Mouse (Mus musculus): Measurements from ENCODE around the gene Mybphl.

The Mybphl gene

DNA sequence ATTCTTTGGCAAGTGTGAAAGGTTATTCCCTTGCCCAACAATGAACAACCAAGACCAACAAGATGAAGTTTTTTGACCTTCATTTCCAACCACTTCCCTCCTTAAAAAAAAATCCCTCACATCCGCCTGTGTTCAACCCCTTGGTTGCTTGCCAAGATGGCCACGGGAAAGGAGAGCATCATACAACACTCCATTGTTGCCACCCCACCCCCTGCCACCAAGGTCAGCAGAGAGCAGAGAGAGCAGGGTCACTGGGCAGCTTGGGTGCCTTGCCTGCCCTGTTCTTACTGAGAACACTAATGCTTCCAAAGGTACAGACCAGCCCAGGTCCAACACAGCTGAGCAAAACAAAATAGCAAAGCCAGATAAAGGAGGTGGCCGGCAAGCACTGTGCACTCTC lies 7.6 kb downstream of the Mybphl start:
- DNase-seq (ENCODE audit: low read depth, low spot score): no peak

DNA sequence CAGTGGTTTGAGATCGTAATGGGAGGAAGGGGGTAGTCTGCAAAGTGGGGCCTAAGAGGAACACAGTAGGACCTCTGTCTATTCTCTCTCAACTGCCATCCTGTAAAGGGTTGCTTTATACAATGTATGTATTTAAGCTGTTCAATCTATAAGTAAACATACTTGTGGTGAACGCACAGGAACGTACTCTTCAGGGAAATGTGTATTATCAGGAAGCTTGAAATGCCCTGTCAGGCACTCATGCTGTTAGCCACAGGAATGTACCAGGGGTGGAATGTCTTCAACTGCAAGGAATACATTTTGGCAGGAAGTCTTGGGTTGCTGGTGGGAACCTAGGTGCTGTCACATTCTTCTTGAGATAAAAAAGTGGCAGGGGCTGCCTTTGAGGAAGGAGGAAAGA lies 8.0 kb downstream of the Mybphl start:
- no peak for DNase-seq (ENCODE audit: low read depth, low spot score)

DNA sequence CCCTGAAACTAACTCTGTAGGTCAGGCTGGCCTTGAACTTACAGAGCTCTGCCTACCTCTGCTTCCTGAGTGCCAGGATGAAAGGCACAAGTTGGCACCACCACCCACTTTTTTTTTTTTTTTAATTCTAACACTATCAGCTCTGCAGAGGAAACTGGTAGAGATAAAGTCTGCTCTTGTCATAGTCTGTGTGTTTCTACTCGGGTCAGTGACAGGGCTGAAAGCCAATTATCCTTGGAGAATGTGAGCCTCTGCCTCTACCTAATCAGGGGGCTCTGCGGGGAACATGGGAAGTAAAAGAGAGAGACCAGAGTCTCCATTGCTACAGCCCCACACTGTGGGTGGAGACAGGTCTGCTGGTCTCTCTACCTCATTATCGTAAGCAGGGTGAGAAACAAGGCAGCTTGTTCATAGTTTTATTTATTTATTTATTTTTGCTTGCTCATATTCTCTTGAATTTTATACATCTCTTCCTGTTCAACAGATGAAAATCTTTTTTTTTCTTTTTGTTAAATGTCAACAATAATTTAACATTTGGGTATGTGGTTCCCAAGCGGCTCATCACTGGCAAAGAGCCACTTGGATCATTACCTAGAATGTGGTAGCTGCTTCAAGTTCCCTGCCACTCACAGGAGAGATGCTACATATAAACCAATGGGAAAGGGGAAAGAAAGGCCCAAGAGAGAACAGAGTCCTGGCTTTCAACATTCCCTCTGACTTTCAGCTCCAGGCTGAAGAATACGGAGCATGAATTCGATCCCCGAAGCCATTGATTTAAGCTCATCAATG lies 14.4 kb downstream of the Mybphl start:
- DNase-seq (ENCODE audit: low read depth, low spot score): no peak

DNA sequence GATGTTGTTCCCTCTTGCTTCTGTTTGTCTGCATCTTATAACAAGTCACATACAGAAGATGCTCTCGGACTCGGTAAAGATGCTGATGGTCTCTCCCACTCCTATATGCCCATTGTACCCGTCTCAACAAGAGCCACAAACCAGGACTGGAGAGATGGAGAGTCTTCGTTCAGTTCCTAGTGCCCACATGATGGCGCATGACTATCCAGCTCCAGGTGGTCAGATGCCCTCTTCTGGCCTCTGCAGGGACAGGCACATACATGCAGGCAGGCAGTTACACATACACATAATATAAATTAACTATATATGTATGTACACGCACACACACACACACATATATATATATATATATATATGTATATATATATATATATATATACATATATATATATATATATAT lies 16.0 kb downstream of the Mybphl start:
- peak; percentile 42 for DNase-seq (ENCODE audit: low read depth, low spot score)

DNA sequence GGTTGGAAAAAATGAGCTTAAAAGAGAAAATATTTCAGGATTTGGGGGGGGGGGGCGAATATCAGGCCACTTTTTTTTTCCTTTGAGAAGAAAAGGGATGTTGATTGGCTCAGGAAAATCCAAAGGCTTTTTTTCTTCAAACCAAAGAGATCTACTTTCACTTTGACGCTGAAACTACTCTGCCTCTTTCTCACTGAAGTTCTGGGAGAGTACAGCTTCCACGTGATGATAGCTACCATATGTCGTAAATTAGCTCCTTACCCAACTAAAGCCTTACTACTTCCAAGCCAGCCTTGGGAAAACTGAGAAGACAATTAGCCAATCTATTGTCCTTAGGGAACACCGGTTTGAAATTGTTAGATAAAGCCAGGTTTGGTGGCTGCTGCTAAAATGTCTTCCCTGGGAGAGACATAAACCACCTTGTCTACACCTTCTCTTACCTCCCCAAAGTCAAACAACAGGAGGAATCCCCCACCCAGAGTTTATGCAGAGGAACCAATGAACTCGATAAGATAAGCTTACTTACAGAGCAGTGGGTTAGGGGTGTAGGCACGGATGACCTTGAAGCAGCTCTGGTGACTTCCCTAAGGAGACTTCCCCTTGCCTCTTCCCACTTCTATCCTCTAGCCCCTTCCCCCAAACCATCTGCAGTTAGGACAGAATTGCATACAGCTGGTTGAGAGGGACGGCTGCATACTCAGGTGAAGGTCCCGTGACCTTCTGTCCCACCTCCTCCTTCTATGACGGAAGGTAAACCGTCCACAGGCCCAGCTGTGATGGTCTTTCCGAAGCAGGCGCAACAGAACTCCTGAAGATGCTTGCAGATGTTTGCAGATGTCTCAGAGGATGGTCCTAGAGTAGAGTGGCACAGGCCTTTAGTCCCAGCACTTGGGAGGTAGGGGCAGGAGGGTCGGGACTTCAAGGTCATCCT lies 17.5 kb downstream of the Mybphl start:
- peak; percentile 45 for DNase-seq (ENCODE audit: low read depth, low spot score)

DNA sequence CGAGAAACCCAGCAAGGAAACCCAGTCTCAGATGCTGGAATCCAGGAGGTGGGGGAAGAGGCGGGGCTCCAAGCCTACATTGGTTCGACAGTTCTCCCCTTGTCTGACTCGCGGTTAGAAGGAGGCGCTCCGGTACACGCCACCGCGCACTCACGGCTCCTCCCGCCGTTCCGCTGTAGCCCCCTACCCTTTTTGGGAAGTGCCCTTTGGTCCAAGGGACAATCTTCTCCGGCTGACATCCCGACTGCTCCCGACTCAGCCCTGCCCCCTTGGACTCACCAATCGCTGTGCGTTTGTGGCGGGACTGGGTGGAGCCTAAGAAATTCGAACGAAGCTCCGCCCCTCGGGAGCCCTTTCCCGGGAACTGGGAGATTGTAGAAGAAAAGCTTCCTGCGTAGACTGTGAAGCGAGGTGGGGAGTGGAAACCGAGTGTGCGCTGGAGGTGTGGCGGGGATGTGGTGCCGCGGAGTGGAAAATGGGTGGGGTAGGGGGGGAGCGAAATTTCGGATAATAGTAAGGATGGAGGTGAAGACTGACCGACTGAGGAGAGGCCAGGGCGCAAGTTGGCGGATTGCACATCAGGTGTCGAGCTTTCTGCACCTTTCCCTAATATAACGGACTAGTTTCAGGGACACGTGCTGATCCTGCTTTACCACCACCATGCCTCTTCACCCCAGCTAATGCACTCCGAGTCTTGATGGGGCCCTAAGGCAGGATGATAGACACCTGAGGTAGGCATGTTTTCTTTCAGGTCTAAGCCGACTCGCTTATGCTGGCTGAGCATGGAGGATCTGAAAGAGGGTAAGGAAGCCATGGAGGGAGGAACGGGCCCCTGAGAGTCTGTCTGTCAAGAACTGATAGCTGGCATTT lies 19.0 kb downstream of the Mybphl start, which contains the start of gene Psrc1:
Gene Psrc1 (plus strand): TSS at position 355 of the 870 bp plus-strand sequence.
- DNase-seq (ENCODE audit: low read depth, low spot score): peak; percentile 68

DNA sequence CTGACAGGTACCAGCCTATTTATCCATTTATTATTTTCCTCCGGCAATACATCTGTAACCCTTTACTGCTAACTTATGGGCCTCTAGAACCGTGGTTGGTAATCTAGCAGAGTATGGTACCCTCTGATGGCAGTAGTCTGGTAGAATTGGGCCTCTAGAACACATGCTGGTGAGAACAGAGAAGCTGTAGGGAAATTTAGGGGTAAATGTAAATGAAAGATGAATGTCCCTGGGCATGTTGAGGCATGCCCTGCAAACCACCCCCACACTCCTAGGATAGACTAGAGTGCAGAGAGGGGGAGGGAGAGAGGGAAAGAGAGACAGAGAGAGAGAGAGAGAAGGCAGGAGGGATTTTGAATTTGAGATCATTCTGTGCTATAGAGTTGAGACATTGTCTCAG lies 19.7 kb downstream of the Mybphl start:
- no peak for DNase-seq (ENCODE audit: low read depth, low spot score)

DNA sequence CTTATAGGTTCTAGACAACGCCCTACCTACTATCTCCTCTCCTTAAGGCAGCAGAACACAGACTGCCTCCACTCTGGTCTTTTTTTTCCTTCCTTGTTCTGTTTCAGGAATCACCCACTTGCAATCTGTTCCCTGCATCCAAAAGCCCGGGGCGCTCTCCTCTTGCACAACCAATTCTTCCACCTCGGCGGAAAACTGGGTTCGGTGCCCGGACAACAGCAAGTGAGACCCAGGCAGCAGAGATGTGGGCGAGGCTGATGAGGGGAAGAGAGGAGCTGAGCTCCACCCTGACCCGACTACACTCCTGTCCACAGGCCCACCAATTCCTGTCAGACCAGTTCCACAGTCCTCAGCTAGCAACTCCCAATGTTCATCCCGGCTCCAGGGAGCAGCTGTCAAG lies 21.5 kb downstream of the Mybphl start:
- no peak for DNase-seq (ENCODE audit: low read depth, low spot score)

DNA sequence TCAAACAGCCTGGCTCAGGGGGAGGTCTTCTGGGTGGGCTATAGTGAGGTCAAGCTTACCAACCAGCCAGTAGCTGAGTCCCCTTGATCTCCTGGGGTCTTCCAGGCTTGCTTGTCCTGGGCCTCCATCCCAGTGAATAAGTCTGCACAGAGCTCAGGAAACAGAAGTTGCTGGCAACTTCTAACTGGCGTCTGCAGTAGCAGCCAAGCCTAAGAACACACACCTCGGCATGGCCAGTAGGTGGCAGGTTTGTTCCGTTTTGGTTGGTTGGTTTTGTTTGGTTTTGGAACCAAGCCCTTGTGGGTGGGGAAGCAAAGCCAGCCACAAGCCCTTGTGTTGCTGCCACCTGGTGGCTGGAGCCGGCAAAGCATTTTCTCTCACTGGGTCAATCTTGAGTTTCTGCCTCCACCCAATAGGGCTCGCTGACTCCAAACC lies 24.4 kb downstream of the Mybphl start:
- DNase-seq (ENCODE audit: low read depth, low spot score): peak; percentile 97

DNA sequence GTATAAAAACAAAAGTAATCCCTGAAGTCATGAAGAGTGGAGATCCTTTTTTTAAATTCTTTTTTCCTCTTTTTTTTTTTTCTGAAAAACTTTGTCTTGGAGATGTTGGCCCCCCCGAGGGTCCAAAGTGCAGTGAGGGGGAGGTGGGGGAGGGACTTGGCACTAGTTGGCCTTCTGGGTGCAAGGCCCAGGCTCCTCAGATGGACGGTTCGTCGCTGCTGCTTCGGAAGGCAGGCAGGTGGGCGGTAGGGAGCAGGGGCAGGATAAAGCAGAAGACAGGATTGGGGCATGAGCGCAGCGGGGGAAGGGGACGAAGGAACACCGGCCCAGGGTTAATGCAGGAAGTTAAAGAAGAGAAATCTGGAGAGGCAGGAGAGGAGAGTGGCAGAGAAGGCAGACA lies 27.6 kb downstream of the Mybphl start:
- no peak for DNase-seq (ENCODE audit: low read depth, low spot score)

DNA sequence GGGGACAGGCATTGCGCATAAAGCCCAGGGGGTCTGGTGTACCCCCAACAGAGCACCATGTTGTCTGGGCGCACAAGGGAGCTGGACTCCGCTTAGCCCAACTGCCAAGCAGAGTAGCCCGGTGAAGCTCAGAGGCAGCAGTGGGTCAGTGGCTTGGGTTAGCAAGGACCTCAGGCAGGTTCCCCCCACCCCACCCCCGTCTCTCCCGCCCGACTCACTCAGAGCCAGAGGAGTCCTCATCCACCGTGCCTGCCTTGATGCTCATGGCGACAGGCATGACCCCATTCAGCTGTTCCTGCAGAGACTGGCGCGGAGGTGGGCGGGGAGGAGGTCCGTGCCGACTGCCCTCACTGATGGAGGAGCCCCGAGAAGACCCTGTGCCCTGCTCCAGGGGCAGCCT lies 28.1 kb downstream of the Mybphl start:
- no peak for DNase-seq (ENCODE audit: low read depth, low spot score)

DNA sequence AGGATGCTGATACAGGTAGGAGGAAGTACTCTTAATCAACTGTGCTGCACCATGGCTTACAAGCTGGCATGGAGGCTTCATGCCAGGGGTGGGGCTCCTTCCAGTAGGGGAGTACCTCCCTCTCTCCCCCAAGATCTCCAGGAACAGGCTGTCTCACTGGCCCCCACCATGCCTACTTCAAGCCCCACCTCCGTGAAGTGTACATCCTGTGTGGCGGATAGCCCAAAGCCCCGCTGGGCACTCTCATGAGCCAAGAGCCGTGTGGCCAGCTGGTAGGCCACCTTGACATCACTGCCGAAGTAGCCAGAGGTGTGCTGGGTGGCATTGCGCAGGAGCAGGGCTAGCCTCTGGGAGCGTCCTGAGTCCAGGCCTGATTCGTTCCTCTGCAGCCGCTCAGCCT lies 33.6 kb downstream of the Mybphl start:
- no peak for DNase-seq (ENCODE audit: low read depth, low spot score)

DNA sequence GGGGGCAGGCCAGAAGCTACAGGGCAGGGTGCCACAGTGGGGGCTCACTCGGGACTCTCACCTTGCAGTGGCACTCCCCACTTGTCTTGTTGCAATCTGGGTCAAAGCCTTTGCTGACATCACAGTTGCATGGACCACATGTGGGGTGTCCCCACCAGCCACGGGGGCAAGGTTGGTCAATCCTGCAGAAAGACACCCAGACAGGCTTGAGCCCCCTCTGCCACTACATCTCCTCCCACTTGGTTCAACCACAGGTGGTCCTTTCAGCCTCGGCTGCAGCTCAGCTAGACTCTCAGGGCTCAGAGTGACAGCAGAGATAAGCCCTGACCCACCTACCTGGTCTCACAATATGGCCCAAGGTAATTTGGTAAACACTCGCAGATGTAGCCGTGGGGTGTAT lies 35.7 kb downstream of the Mybphl start:
- DNase-seq (ENCODE audit: low read depth, low spot score): no peak

DNA sequence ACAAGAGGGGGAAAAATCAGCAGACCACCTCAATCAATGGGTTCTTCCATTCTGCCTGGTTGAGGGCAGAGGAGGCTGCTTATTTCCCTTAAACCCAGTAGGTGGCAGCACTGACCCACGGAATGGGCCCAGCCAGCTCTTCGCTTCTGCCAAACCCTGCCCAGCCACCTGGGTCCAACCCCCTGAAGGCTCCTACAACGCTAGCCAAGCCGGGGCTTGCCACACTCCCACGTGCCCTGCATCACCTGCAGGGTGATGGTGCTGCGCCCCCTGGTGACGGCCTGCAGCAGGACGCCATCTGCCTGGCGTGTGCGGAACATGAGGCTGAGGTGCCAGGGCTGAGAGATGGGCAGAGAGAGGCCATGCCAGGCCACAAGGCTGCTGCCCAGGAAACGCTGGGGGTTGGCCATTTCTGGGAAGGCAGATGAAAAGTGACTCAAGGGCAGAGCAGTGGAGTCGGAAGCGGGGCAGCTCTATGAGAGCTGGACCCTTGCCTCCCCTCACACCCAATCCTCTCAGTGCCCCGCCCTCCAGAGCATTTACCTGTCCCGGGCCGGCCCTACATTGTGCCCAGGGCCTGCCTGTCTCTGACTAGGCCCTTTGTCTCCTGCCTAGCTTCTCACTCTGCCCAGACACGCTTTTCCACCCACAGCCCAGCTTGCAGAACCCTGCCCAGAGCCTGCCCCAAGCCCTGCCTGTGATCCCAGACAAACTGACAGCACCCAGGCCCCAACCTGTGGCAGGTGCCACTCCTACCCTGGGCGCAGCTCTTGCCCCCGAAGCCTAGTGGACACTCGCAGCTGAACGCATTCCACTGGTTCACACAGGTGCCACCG lies 37.2 kb downstream of the Mybphl start:
- peak; percentile 97 for DNase-seq (ENCODE audit: low read depth, low spot score)

DNA sequence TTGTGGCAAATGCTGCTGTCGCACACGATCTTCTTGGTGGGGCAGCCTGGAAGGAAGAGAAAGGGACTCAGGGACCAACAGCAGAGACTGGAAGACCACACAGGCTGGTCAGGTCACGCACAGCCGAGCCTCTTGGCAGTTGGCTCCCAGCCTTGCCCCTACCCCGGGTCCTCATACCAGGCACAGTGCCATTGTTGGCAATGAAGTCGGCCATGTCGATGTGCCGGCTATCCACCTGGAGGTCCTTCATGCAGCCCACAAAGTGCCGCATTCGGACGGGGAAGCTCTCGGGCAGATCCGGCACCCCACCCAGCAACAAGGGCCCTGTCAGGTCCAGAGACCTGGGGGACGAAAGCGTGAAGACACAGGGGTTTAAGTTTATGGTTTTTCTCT lies 37.8 kb downstream of the Mybphl start:
- DNase-seq (ENCODE audit: low read depth, low spot score): no peak

DNA sequence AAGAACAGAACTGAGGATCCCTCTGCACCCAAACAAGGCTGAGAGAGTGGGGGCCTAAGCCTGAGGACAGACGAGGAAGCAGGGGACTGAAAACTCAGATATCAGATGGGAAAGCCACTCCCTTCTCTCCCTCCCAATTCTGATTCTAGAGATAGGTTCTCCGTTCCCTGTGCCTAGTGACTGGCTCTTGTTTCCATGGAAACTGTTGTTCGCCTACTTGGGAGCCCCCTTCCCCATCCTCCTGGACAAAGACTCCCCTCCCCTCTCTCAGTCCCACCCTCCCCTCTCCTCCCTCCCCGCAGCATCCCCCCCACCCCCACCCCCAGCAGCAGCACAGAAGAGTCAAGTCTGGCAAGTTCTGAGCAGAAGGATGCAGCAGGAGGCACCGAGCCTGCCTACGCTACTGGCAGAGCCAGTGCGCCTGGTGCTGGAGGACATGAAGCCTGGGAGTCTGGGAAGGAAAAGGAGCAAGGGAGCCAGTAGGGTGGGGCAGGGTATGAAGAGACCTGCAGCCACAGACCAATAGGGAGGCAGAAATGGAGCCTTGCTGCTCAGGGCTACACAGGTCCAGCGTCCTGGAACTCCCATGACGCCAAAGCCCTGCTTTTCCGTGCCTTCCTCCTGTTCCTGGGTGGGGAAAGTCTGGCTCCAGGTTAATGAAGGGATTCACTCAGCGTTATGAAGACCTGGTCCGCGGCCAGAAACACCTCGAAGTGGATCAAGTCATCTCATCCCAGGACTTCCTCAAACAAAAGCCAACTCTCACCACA lies 41.0 kb downstream of the Mybphl start:
- no peak for DNase-seq (ENCODE audit: low read depth, low spot score)

DNA sequence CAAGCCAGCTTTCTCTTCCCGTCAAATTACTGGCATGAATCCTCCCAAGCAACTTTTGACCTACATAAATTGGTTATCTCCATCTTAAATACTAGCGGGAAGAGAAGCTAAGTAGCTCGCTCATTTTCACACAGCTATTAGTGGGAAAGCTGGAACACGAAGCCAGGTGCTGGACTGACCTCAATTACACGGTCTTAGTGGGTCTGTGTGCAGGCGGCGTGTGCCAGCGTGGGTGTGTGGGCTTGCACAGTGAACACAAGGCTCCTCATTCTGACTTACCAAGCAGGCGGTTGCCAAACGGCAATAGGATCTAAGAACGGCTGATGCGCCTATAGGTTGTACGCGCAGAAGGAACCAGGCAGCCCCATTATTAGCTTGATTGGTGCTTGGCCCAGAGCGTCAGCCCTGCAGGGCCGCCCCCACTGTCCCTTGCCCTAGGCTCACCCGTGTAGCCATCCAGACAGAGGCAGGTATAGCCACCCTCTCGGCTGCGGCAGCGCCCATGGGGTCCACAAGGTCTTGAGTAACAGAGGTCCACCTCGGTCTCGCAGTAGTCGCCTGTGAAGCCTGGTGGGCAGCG lies 41.7 kb downstream of the Mybphl start:
- no peak for DNase-seq (ENCODE audit: low read depth, low spot score)

DNA sequence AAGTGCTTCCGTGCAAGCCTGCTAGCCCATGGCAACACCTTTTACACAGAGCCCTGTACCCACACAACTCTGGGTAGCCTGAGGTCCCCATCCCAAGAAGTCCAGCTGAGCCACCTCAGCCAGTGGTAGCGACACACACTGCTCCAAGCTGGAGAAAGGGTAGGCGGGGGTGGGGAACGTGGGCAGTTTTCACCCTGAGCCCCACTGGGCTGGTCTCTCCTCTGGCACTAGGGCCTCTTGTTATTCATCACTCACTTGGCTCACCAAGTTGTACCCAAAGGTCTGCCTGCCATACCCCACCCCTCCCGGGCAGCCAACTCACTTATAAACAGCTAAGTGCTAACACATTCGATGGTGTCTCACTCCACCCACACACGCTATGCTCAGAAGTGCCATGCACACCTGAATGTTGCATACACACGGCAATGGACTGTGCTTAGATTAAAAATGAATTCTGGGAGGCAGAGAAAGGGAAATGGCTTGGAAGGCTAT lies 43.9 kb downstream of the Mybphl start:
- DNase-seq (ENCODE audit: low read depth, low spot score): no peak

DNA sequence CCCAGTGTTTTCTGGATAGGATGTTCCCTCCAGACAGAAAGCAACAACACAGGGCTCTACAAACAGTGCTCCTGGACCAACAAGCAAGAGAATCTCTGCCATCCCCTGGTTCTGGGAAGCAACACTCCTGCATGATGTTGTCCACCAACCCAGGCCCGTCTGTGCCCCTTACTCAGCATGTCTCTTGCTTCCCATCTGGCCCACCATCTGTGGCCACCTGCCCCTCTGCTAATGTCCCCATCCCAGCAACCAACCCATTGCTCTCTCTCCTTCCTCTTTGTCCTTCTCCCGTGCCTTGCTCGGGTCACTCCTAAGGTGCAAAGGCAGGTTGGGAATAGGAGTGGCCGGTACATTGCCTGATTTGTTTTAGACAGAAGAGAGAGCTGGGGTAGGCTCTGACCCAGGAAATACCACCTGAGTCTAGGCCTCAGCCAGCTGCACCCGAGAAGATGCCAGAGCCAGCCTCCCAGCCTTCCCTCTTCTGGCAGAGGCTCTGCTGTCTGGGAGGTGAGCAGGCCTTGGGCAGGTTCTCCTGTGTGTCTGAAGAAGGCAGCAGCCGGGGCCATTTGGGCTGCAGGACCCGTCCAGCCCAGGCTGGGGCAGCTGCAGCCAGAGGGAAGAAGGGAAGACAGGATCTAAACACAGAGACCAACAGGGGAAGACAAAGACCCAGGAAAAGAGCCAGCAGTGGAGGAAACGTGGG lies 45.1 kb downstream of the Mybphl start:
- DNase-seq (ENCODE audit: low read depth, low spot score): no peak

All from CD4-positive, CD25-positive, alpha-beta regulatory T cell, adult 2 months (primary cell).